Mouse (Mus musculus): ENCODE measurements around the gene Slc24a1. TPM values are rescaled to one million over a fixed set of nuclear protein-coding genes. Genes with fewer than 3 reads are reported as not detected.

Gene Slc24a1
- polyA plus RNA-seq, 1 experiment from 2014 or later = 0.05 TPM

GRCm38 (mm10) chr9:64904917-64905640 is 46.3 kb downstream of the Slc24a1 start:
- Histone ChIP-seq H3K4me2 (replicated peaks) (no peak overlapping the region), H3K4me3 (no peak overlapping the region), H3K4me1 (no peaks in the 10 kb centered on the region), H3K9ac (no peak overlapping the region), H3K36me3 (peaks cover 7% of the 10 kb centered on the region; the same call in 1 of the 2 replicates), H3K27me3 (no peaks in the 10 kb centered on the region), H3K9me3 (no peaks in the 10 kb centered on the region), H3K27ac (no peak overlapping the region)
- 84% methylated on average over 14 of the region's 14 CpGs for WGBS
- no peak for ATAC-seq (ENCODE audit: insufficient number of reproducible peaks, insufficient read depth, low FRiP score, low TSS enrichment)

- Histone ChIP-seq H3K4me3 (no peak overlapping the region), H3K27ac (no peak overlapping the region)
- 64% methylated on average over 3 of the region's 3 CpGs for WGBS
Observed at GRCm38 (mm10) chr9:64903386-64903785, 48.0 kb downstream of the Slc24a1 start.

GRCm38 (mm10) chr9:64902866-64903265 is 48.5 kb downstream of the Slc24a1 start:
- Histone ChIP-seq H3K9me3 (no peaks in the 10 kb centered on the region), H3K27ac (no peak overlapping the region), H3K4me1 (no peaks in the 10 kb centered on the region), H3K9ac (no peak overlapping the region), H3K4me3 (no peak overlapping the region), H3K27me3 (no peaks in the 10 kb centered on the region), H3K4me2 (replicated peaks) (no peak overlapping the region), H3K36me3 (0 out of 2 replicates have a peak, but pooled peaks cover 7% of the 10 kb centered on the region)
- no peak for ATAC-seq (ENCODE audit: insufficient number of reproducible peaks, insufficient read depth, low FRiP score, low TSS enrichment)
- WGBS = 33% methylated on average over 4 of the region's 4 CpGs

More at GRCm38 (mm10) chr9:64903386-64903785, 48.0 kb downstream of the Slc24a1 start:
- ATAC-seq (ENCODE audit: insufficient number of reproducible peaks, insufficient read depth, low FRiP score, low TSS enrichment) = no peak
- H3K36me3 ChIP-seq = 0 out of 2 replicates have a peak, but pooled peaks cover 3% of the 10 kb centered on the region
- no peaks in the 10 kb centered on the region for H3K4me1 ChIP-seq
- no peak overlapping the region for H3K4me2 ChIP-seq (replicated peaks)
- no peak overlapping the region for H3K9ac ChIP-seq
- no peaks in the 10 kb centered on the region for H3K27me3 ChIP-seq
- H3K9me3 ChIP-seq = no peaks in the 10 kb centered on the region

GRCm38 (mm10) chr9:64896605-64897004 is 54.8 kb downstream of the Slc24a1 start:
- no peak overlapping the region for H3K27ac ChIP-seq
- H3K9ac ChIP-seq = no peak overlapping the region
- H3K36me3 ChIP-seq = peaks cover 16% of the 10 kb centered on the region
- H3K4me2 ChIP-seq (replicated peaks) = no peak overlapping the region
- no peak for ATAC-seq (ENCODE audit: insufficient number of reproducible peaks, insufficient read depth, low FRiP score, low TSS enrichment)
- H3K4me1 ChIP-seq = no peaks in the 10 kb centered on the region
- no peak overlapping the region for H3K4me3 ChIP-seq
- 86% methylated on average over 10 of the region's 10 CpGs for WGBS
- H3K9me3 ChIP-seq = no peaks in the 10 kb centered on the region
- H3K27me3 ChIP-seq = no peaks in the 10 kb centered on the region

GRCm38 (mm10) chr9:64886008-64886407 is 65.4 kb downstream of the Slc24a1 start:
- no peak overlapping the region for H3K4me3 ChIP-seq
- no peaks in the 10 kb centered on the region for H3K27me3 ChIP-seq
- H3K27ac ChIP-seq = no peak overlapping the region
- no peaks in the 10 kb centered on the region for H3K9me3 ChIP-seq
- no peaks in the 10 kb centered on the region for H3K4me1 ChIP-seq
- no peaks in the 10 kb centered on the region for H3K36me3 ChIP-seq
- H3K4me2 ChIP-seq (replicated peaks) = no peak overlapping the region
- no peak for ATAC-seq (ENCODE audit: insufficient number of reproducible peaks, insufficient read depth, low FRiP score, low TSS enrichment)
- WGBS = 78% methylated on average over 5 of the region's 5 CpGs
- no peak overlapping the region for H3K9ac ChIP-seq

Small RNAs within 50 kb of the gene (microRNA-seq; reads per million reads assigned to microRNA genes)
- not detected for gene Gm25640

Other genes with a start within 250 kb of the Slc24a1 start
- 279 and 283 TPM in 2 replicates for gene Rab11a, start 213.8 kb downstream of the Slc24a1 start, polyA plus RNA-seq (2016; fragmentation: Nextera tagmentation; extraction: Ambion mirVana)
- gene Dennd4a, start 140.3 kb downstream of the Slc24a1 start, polyA plus RNA-seq (2016; fragmentation: Nextera tagmentation; extraction: Ambion mirVana) = 10.0 and 10.8 TPM in 2 replicates
- gene Ints14, start 9.3 kb upstream of the Slc24a1 start, polyA plus RNA-seq (2016; fragmentation: Nextera tagmentation; extraction: Ambion mirVana) = 56.4 and 60.6 TPM in 2 replicates
- 108 TPM in 2 replicates for gene Hacd3, start 70.1 kb upstream of the Slc24a1 start, polyA plus RNA-seq (2016; fragmentation: Nextera tagmentation; extraction: Ambion mirVana)
- 44.9 and 48.2 TPM in 2 replicates for gene Dpp8, start 80.8 kb upstream of the Slc24a1 start, polyA plus RNA-seq (2016; fragmentation: Nextera tagmentation; extraction: Ambion mirVana)
- 25.0 and 25.4 TPM in 2 replicates for gene Igdcc4, start 149.9 kb upstream of the Slc24a1 start, polyA plus RNA-seq (2016; fragmentation: Nextera tagmentation; extraction: Ambion mirVana)
- gene Igdcc3, start 189.6 kb upstream of the Slc24a1 start, polyA plus RNA-seq (2016; fragmentation: Nextera tagmentation; extraction: Ambion mirVana) = 7.5 and 9.3 TPM in 2 replicates
- 7.1 and 7.2 TPM in 2 replicates for gene Parp16, start 243.7 kb upstream of the Slc24a1 start, polyA plus RNA-seq (2016; fragmentation: Nextera tagmentation; extraction: Ambion mirVana)